Mouse (Mus musculus) naive thymus-derived CD4-positive, alpha-beta T cell, adult 2 months (primary cell): Measurements from ENCODE around the gene Gm17657.

Experiments used
- DNase-seq: peaks from one replicate; pipeline ENCODE4 v3.0.0-alpha.2; 2011; ENCODE audit warnings: low read depth

Gm17657 gene

GRCm38 (mm10) chr17:29549543-29550428 lies at the start of gene Gm17657, which contains the start of gene Tbc1d22b:
Gm17657 (minus strand) TSS chr17:29549638.
Tbc1d22b (plus strand) TSS chr17:29549785.
- DNase-seq: peak; percentile 95

- DNase-seq: no peak
Observed at GRCm38 (mm10) chr17:29599051-29599450, 49.6 kb upstream of the Gm17657 start.

- DNase-seq: no peak
Observed at GRCm38 (mm10) chr17:29596771-29597132, 47.3 kb upstream of the Gm17657 start.

- no peak for DNase-seq
Observed at GRCm38 (mm10) chr17:29595891-29596770, 46.7 kb upstream of the Gm17657 start.

- DNase-seq: no peak
Observed at GRCm38 (mm10) chr17:29589221-29589898, 39.9 kb upstream of the Gm17657 start.

- DNase-seq: no peak
Observed at GRCm38 (mm10) chr17:29586921-29587320, 37.5 kb upstream of the Gm17657 start.

GRCm38 (mm10) chr17:29585446-29585845 lies 36.0 kb upstream of the Gm17657 start:
- peak; percentile 43 for DNase-seq

- no peak for DNase-seq
Observed at GRCm38 (mm10) chr17:29584737-29585136, 35.3 kb upstream of the Gm17657 start.

- peak; percentile 34 for DNase-seq
Observed at GRCm38 (mm10) chr17:29584306-29584705, 34.9 kb upstream of the Gm17657 start.

GRCm38 (mm10) chr17:29583569-29583968 lies 34.1 kb upstream of the Gm17657 start:
- DNase-seq: no peak

GRCm38 (mm10) chr17:29579579-29580126 lies 30.2 kb upstream of the Gm17657 start:
- DNase-seq: no peak

GRCm38 (mm10) chr17:29569831-29570230 lies 20.4 kb upstream of the Gm17657 start:
- DNase-seq: no peak

GRCm38 (mm10) chr17:29568435-29568834 lies 19.0 kb upstream of the Gm17657 start:
- DNase-seq: no peak

- peak; percentile 66 for DNase-seq
Observed at GRCm38 (mm10) chr17:29565521-29565920, 16.1 kb upstream of the Gm17657 start.

GRCm38 (mm10) chr17:29558476-29558875 lies 9.0 kb upstream of the Gm17657 start:
- DNase-seq: no peak

- no peak for DNase-seq
Observed at GRCm38 (mm10) chr17:29556893-29557292, 7.5 kb upstream of the Gm17657 start.

- DNase-seq: no peak
Observed at GRCm38 (mm10) chr17:29556456-29556855, 7.0 kb upstream of the Gm17657 start.

GRCm38 (mm10) chr17:29554176-29554575 lies 4.7 kb upstream of the Gm17657 start:
- no peak for DNase-seq

- DNase-seq: peak; percentile 77
Observed at GRCm38 (mm10) chr17:29552162-29552732, 2.8 kb upstream of the Gm17657 start, which contains the start of gene Tmem217. Tmem217 (minus strand) TSS chr17:29552385.

GRCm38 (mm10) chr17:29551019-29551418 lies 1.6 kb upstream of the Gm17657 start:
- DNase-seq: peak; percentile 64

- no peak for DNase-seq
Observed at GRCm38 (mm10) chr17:29548994-29549393, 444 bp downstream of the Gm17657 start.
